Mouse (Mus musculus) liver, embryonic 14.5 days (tissue): ENCODE data around the gene Fgfr2. TPM values are rescaled to one million over a fixed set of nuclear protein-coding genes. Genes with fewer than 3 reads are reported as not detected.

Source experiments
- ATAC-seq: fragments of 200-750 bp; cut with Nextera tagmentation; 2 replicates; pipeline ENCODE4 v1.8.0; 2017; ENCODE audit warnings: moderate number of reproducible peaks, mild to moderate bottlenecking, moderate library complexity; ENCODE audit not compliant: insufficient read depth
- DNase-seq, 3 experiments: peaks; one replicate each; pipeline ENCODE4 v3.0.0-alpha.2; 2012 to 2013; ENCODE audit warnings: low read depth in 3 of 3, low spot score in 3 of 3
- H3K27ac ChIP-seq: fragments of 300-500 bp; sonication (generic); 2 replicates; pipeline ENCODE4 v1.5.1; 2014; ENCODE audit warnings: moderate library complexity, mild to moderate bottlenecking, control low read depth, inconsistent platforms
- H3K27me3 ChIP-seq: fragments of 300-500 bp; sonication (generic); 2 replicates; pipeline ENCODE4 v1.6.1; 2014; ENCODE audit warnings: mild to moderate bottlenecking, low read length, moderate library complexity; ENCODE audit not compliant: control insufficient read depth, insufficient read depth
- H3K36me3 ChIP-seq: fragments of 300-500 bp; sonication (generic); replicated peaks from 2 replicates; pipeline ENCODE4 v1.6.1; 2014; ENCODE audit warnings: low read depth; ENCODE audit not compliant: control insufficient read depth, insufficient read depth
- H3K4me1 ChIP-seq, 2 experiments: fragments of 200-500 bp in 1 of 2; fragments of 300-500 bp in 1 of 2; sonication (generic) in 1 of 2; replicated peaks; 2 replicates each; pipeline ENCODE4 v1.6.1; 2012 to 2014; ENCODE audit warnings: antibody characterized with exemption in 1 of 2, inconsistent platforms in 1 of 2, low read length in 1 of 2; ENCODE audit not compliant: control insufficient read depth in 2 of 2, insufficient read depth in 2 of 2
- H3K4me2 ChIP-seq: fragments of 300-500 bp; sonication (generic); 2 replicates; pipeline ENCODE4 v1.6.1; 2014; ENCODE audit warnings: low read depth, mild to moderate bottlenecking, control low read depth, moderate library complexity
- H3K4me3 ChIP-seq, 2 experiments: fragments of 200-500 bp in 1 of 2; fragments of 300-500 bp in 1 of 2; sonication (generic) in 1 of 2; 2 replicates each; pipeline ENCODE4 v1.5.1; 2012 to 2014; ENCODE audit warnings: low read depth in 2 of 2, low read length in 2 of 2, mild to moderate bottlenecking in 2 of 2, control low read depth in 1 of 2, inconsistent platforms in 1 of 2, moderate library complexity in 1 of 2; ENCODE audit not compliant: insufficient read depth in 1 of 2
- H3K9ac ChIP-seq: fragments of 300-500 bp; sonication (generic); replicated peaks from 2 replicates; pipeline ENCODE4 v1.6.1; 2014; ENCODE audit warnings: mild to moderate bottlenecking, control low read depth, moderate library complexity
- H3K9me3 ChIP-seq: fragments of 300-500 bp; sonication (generic); 2 replicates; pipeline ENCODE4 v1.6.1; 2016; ENCODE audit warnings: low read length, mixed read lengths; ENCODE audit not compliant: control insufficient read depth
- CTCF ChIP-seq: IDR thresholded peaks from 2 replicates; pipeline ENCODE4 v1.5.1; 2016; ENCODE audit warnings: antibody characterized with exemption, low read depth, control low read depth
- EP300 ChIP-seq: IDR thresholded peaks from 2 replicates; pipeline ENCODE4 v1.6.1; 2016; ENCODE audit warnings: antibody characterized with exemption, low read depth
- WGBS: fragments of 180-500 bp; shearing (Covaris S2); extraction: QIAGEN DNeasy Blood & Tissue Kit; methylation state at CpG from one replicate; pipeline ENCODE4 v1.1.7; 2014; ENCODE audit not compliant: insufficient replicate concordance; 5-methylcytosine and 5-hydroxymethylcytosine counted together
- polyA plus RNA-seq, 2 experiments: library from polyadenylated mRNA; depleted of rRNA in 1 of 2; stranded (reverse) in 1 of 2; unstranded in 1 of 2; fragments of >200 nt; fragmentation: Nextera tagmentation in 1 of 2; extraction: Ambion mirVana in 1 of 2; gene quantifications; 2 replicates each; pipeline versions ENCODE4 v1.2.1 to v1.2.3; 2012 to 2014

Fgfr2 gene
- polyA plus RNA-seq, 2 experiments, result 7.9 to 8.8 TPM

- no peak overlapping the region for H3K4me2 ChIP-seq
- H3K9me3 ChIP-seq, result no peaks in the 10 kb centered on the region
- H3K27me3 ChIP-seq, result no peaks in the 10 kb centered on the region
- 72% methylated on average over 5 of the region's 5 CpGs for WGBS
- no peak overlapping the region for H3K4me3 ChIP-seq
- no peaks in the 10 kb centered on the region for H3K4me1 ChIP-seq
- no peak overlapping the region for H3K9ac ChIP-seq
- ATAC-seq, result no peak
- TF ChIP-seq EP300 (no peak), CTCF (no peak)
- DNase-seq, result no peak
- H3K27ac ChIP-seq, result no peak overlapping the region
- H3K36me3 ChIP-seq, result no peaks in the 10 kb centered on the region
Observed at GRCm38 (mm10) chr7:131256841-131257240, 1866.3 kb downstream of the Fgfr2 start.

GRCm38 (mm10) chr7:131244993-131245392 is 1878.2 kb downstream of the Fgfr2 start:
- DNase-seq, result no peak

DNA sequence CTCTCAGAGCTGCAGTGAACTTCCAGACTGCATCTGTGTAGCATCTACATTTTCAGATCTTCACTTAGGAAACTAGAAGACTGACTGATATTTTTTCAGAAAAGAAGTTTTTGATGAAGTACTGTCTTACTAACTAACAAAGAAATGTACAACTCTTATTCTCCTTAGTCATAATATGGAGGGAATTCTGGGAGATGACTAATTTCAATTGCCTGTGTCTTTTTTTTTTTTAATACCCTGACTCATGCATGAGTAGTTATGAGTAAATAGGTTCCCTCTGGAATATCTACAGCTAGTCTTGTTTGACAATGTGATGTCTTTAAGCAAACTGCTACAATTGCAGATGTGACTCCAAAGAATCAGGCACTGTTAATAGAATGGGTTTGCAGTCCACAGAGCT is 1887.1 kb downstream of the Fgfr2 start:
- no peaks in the 10 kb centered on the region for H3K4me1 ChIP-seq
- no peak overlapping the region for H3K4me3 ChIP-seq
- no peaks in the 10 kb centered on the region for H3K27me3 ChIP-seq
- no peaks in the 10 kb centered on the region for H3K9me3 ChIP-seq
- no peak overlapping the region for H3K9ac ChIP-seq
- H3K4me2 ChIP-seq, result no peak overlapping the region
- no peak for ATAC-seq
- H3K36me3 ChIP-seq, result no peaks in the 10 kb centered on the region
- no peak overlapping the region for H3K27ac ChIP-seq
- TF ChIP-seq EP300 (no peak), CTCF (no peak)
- no peak for DNase-seq

More at GRCm38 (mm10) chr7:131244993-131245392, 1878.2 kb downstream of the Fgfr2 start:
- Histone ChIP-seq H3K9me3 (no peaks in the 10 kb centered on the region), H3K4me1 (no peaks in the 10 kb centered on the region), H3K36me3 (no peaks in the 10 kb centered on the region), H3K9ac (no peak overlapping the region), H3K4me3 (no peak overlapping the region), H3K27ac (no peak overlapping the region), H3K27me3 (no peaks in the 10 kb centered on the region), H3K4me2 (no peak overlapping the region)
- ATAC-seq, result no peak
- no peak for TF ChIP-seq EP300
- TF ChIP-seq CTCF, result no peak
- 26% methylated on average over 1 of the region's 1 CpGs for WGBS

DNA sequence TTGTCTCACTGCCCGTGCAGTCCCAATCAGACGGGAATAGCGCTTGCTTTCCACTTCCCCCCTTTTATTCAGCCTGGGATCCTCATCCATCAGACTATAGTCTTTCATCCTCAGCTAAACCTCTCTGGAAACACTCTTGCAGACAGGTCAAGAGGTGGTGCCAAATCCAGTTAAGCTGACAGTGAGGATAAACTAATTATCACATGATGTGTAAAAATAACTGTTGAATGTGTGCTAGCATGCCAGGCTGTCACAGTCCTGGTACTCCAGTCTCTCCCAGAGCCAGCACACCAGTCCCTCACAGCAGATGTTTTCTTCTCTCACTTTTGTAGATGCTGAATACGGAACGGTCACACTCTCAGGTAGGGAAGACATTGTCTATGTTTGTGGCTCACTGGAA is 1900.1 kb downstream of the Fgfr2 start:
- Histone ChIP-seq H3K9ac (no peak overlapping the region), H3K9me3 (no peaks in the 10 kb centered on the region), H3K27me3 (no peaks in the 10 kb centered on the region), H3K4me3 (no peak overlapping the region), H3K4me1 (no peaks in the 10 kb centered on the region), H3K36me3 (no peaks in the 10 kb centered on the region), H3K27ac (no peak overlapping the region), H3K4me2 (no peak overlapping the region)
- 62% methylated on average over 5 of the region's 5 CpGs for WGBS
- DNase-seq, result no peak
- no peak for TF ChIP-seq EP300
- TF ChIP-seq CTCF, result no peak
- no peak for ATAC-seq

- Histone ChIP-seq H3K9ac (no peak overlapping the region), H3K27ac (no peak overlapping the region), H3K4me1 (no peaks in the 10 kb centered on the region), H3K4me3 (no peak overlapping the region), H3K4me2 (no peak overlapping the region), H3K27me3 (no peaks in the 10 kb centered on the region), H3K9me3 (no peaks in the 10 kb centered on the region), H3K36me3 (no peaks in the 10 kb centered on the region)
- WGBS, result 75% methylated on average over 14 of the region's 14 CpGs
- DNase-seq, result no peak
- TF ChIP-seq CTCF, result no peak
- TF ChIP-seq EP300, result no peak
- ATAC-seq, result no peak
Observed at GRCm38 (mm10) chr7:131187996-131188395, 1935.2 kb downstream of the Fgfr2 start.
